Mouse (Mus musculus) thymus, adult 2 months (tissue): Measurements from ENCODE around the gene H2-DMb1.

Source experiments
- CTCF ChIP-seq: fragments of 200-500 bp; IDR thresholded peaks from 2 replicates; pipeline ENCODE4 v1.5.1; 2012; ENCODE audit warnings: mild to moderate bottlenecking, control low read depth, low read length, moderate library complexity, borderline replicate concordance; ENCODE audit not compliant: control insufficient read depth, poor library complexity, insufficient read depth; ENCODE audit errors: extremely low read depth
- POLR2A ChIP-seq: fragments of 200-500 bp; IDR thresholded peaks from 2 replicates; pipeline ENCODE4 v1.6.1; 2012; ENCODE audit warnings: mild to moderate bottlenecking, low read length, control low read depth, moderate library complexity; ENCODE audit not compliant: control insufficient read depth, poor library complexity, insufficient read depth; ENCODE audit errors: extremely low read depth

DNA sequence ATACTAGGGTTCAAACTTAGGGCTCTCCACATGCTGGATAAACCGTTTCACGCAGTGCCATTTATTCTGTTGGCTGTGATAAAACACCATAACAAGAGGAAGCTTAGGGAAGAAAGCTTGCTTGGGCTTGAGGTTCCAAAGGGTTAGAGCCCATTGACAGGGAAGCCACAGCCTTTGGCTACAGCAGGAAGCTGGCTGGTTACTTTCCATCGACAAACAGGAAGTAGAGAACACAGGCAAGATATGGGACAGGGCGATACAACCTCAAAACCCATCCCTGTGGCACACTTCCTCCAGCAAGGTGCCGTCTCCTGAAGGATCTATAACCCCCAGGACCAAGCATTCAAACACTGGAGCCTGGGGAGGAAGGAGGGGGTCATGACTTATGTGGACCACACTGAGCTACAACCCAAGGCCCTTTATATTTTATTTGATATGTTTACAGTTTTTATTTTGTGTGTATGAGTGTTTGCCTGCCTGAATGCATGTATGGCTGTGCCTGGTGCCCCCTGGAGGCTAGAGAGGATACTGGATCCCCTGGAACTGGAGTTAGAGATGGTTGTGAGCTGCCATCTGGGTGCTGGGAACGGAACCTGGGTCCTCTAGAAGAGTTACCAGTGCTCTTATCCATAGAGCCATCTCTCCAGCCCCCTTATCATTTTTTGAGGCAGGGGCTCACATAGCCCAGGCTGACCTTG is 12.3 kb downstream of the H2-DMb1 start:
- no peak for TF ChIP-seq CTCF
- TF ChIP-seq POLR2A, result no peak
